29 mouse cellular contexts compared by ENCODE assay signal in genomic region chr3:150275038-150275437, GRCm38 (mm10).
"Had no signal": no experiment of that assay in that cellular context is flagged by ENCODE, and none has a peak within 500 bp of the region (broad histone marks: within the 10 kb centered on the region; RNA-seq: fewer than 3 reads in every experiment).

No protein-coding gene starts in this region.

- H3K9me3 ChIP-seq: embryonic facial prominence, embryonic 10.5 days; embryonic facial prominence, embryonic 12.5 days; embryonic facial prominence, embryonic 13.5 days; embryonic facial prominence, embryonic 15.5 days; forebrain, embryonic 10.5 days; forebrain, embryonic 12.5 days; forebrain, embryonic 13.5 days; forebrain, embryonic 15.5 days had no signal

- H3K27me3 ChIP-seq: embryonic facial prominence, embryonic 12.5 days; embryonic facial prominence, embryonic 13.5 days; embryonic facial prominence, embryonic 15.5 days; forebrain, embryonic 12.5 days; forebrain, embryonic 13.5 days; forebrain, embryonic 15.5 days had no signal

- DNase-seq: cerebellum, adult 2 months; cerebellum, adult 8-10 months; cerebellum, adult 9-10 months; cerebellum, adult 9-11 months; cerebellum, postnatal 10 days; cerebellum, postnatal 14 days; cerebellum, postnatal 25 days; cerebellum, postnatal 36 days; embryo, embryonic 11 days; forebrain, postnatal 0 days; gastrocnemius, adult 2 months; gastrocnemius, postnatal 10 days; gastrocnemius, postnatal 14 days; gastrocnemius, postnatal 25 days; gastrocnemius, postnatal 36 days; heart, adult 11 months; heart, adult 18-20 months; heart, adult 2 months had no signal

- H3K4me2 ChIP-seq: embryonic facial prominence, embryonic 12.5 days; embryonic facial prominence, embryonic 13.5 days; embryonic facial prominence, embryonic 15.5 days; forebrain, embryonic 12.5 days; forebrain, embryonic 13.5 days; forebrain, embryonic 15.5 days had no signal

- H3K4me1 ChIP-seq: embryonic facial prominence, embryonic 12.5 days; embryonic facial prominence, embryonic 13.5 days; embryonic facial prominence, embryonic 15.5 days; forebrain, embryonic 10.5 days; forebrain, embryonic 13.5 days; forebrain, embryonic 15.5 days had no signal

- H3K36me3 ChIP-seq: embryonic facial prominence, embryonic 10.5 days; embryonic facial prominence, embryonic 12.5 days; embryonic facial prominence, embryonic 13.5 days; embryonic facial prominence, embryonic 15.5 days; forebrain, embryonic 10.5 days; forebrain, embryonic 12.5 days; forebrain, embryonic 15.5 days had no signal

- H3K4me3 ChIP-seq: embryonic facial prominence, embryonic 10.5 days; embryonic facial prominence, embryonic 12.5 days; embryonic facial prominence, embryonic 13.5 days; embryonic facial prominence, embryonic 15.5 days; erythroblast, embryonic 14.5 days; forebrain, embryonic 10.5 days; forebrain, embryonic 12.5 days; forebrain, embryonic 13.5 days; forebrain, embryonic 15.5 days; gastrocnemius, adult 2 months; heart, adult 2 months had no signal

- ATAC-seq: forebrain, embryonic 13.5 days; forebrain, embryonic 14.5 days; forebrain, embryonic 15.5 days; forebrain, embryonic 16.5 days; forebrain, postnatal 0 days had no signal

- H3K27ac ChIP-seq: embryonic facial prominence, embryonic 10.5 days; embryonic facial prominence, embryonic 12.5 days; embryonic facial prominence, embryonic 13.5 days; embryonic facial prominence, embryonic 15.5 days; forebrain, embryonic 10.5 days; forebrain, embryonic 12.5 days; forebrain, embryonic 13.5 days; forebrain, embryonic 15.5 days; gastrocnemius, adult 2 months; heart, adult 2 months had no signal

- H3K9ac ChIP-seq: embryonic facial prominence, embryonic 12.5 days; embryonic facial prominence, embryonic 13.5 days; embryonic facial prominence, embryonic 15.5 days; forebrain, embryonic 12.5 days; forebrain, embryonic 13.5 days; forebrain, embryonic 15.5 days; forebrain, postnatal 0 days had no signal
